Mouse (Mus musculus): ENCODE results near the gene Foxn3. TPM values are rescaled to one million over a fixed set of nuclear protein-coding genes. Genes with fewer than 3 reads are reported as not detected.

Gene Foxn3
- polyA plus RNA-seq, 1 experiment from 2014 or later, result 14.6 TPM

DNA sequence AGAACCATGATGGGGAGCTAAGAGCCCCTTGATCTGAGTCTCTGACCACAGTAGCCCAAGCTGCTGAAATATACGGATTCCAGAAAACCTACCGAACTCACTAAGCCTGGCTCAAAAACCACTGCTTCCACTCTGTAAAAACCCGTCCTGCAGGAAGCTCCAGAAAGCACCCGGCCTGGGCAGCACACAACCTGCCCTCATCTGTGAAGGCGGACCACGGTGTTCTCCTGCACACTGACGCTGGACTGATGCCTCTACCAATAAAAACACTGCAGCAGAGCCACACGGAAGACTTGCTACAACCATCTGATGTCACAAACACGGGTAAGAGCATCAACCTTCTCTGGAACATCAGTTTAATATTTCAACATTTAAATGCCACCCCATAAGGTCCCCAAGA is 227.8 kb downstream of the Foxn3 start:
- H3K79me2 ChIP-seq (ENCODE audit: inconsistent target), result no peaks in the 10 kb centered on the region
- H3K36me3 ChIP-seq (ENCODE audit: inconsistent target), result no peaks in the 10 kb centered on the region
- 96% methylated on average over 9 of the region's 9 CpGs for WGBS (ENCODE audit: missing documents)
- H3K27ac ChIP-seq, result no peak overlapping the region
- no peak overlapping the region for H3K4me3 ChIP-seq (ENCODE audit: inconsistent target)

DNA sequence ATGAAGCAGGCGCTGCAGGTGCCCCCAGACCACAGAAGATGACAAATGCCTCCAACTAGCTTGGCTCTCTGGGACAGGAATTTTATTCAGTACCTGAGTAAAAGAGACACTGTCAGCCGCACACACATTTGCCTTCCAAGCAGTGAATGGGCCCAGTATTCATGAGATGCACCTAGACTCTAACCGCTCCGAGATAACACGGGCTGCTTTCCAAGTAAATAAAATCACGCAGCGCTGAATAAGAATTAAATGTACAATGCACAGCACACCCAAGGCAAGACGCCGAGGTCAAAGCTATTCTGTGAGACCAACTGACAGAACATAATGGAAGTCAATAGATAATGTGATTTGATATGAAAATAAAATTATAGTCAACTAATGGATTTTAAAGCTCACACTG is 229.4 kb downstream of the Foxn3 start:
- WGBS (ENCODE audit: missing documents), result 97% methylated on average over 9 of the region's 9 CpGs
- no peak overlapping the region for H3K4me3 ChIP-seq (ENCODE audit: inconsistent target)

DNA sequence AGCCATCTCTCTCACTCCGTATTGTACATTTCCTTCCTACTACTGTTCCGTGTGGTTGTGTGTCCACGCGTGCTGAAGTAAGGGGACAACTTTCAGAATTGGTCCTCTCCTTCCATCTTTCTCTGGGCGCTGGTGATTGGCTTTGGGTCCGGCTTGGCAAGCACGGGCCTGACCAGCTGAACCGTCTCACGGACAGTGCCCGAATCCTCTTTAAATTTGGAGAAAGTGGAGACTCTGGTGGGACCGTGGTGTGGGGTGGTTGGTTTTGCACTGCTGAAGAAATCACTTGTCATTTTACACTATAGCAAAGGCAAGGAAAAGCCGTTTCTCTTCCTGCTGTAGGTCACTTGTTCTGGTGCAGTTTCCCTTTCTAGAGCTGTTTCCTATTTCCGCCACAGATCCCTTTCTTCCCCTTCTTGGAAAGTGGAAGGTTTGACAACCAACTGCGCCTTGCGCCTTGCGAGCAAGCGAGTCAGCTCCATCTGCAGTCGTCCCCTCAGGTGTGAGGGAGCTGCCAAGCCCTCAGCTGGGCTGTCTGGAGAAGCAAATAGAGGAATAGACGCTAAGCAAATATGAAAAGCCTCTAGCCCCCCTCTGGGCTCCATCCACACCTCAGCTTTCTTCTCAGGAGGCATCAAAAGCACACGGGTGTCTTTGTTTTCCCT is 229.9 kb downstream of the Foxn3 start:
- Histone ChIP-seq H3K36me3 (ENCODE audit: inconsistent target) (no peaks in the 10 kb centered on the region), H3K27ac (no peak overlapping the region)
- 86% methylated on average over 20 of the region's 20 CpGs for WGBS (ENCODE audit: missing documents)

More for the DNA sequence above, 229.4 kb downstream of the Foxn3 start:
- no peak overlapping the region for H3K27ac ChIP-seq
- no peaks in the 10 kb centered on the region for H3K79me2 ChIP-seq (ENCODE audit: inconsistent target)
- H3K36me3 ChIP-seq (ENCODE audit: inconsistent target), result no peaks in the 10 kb centered on the region

DNA sequence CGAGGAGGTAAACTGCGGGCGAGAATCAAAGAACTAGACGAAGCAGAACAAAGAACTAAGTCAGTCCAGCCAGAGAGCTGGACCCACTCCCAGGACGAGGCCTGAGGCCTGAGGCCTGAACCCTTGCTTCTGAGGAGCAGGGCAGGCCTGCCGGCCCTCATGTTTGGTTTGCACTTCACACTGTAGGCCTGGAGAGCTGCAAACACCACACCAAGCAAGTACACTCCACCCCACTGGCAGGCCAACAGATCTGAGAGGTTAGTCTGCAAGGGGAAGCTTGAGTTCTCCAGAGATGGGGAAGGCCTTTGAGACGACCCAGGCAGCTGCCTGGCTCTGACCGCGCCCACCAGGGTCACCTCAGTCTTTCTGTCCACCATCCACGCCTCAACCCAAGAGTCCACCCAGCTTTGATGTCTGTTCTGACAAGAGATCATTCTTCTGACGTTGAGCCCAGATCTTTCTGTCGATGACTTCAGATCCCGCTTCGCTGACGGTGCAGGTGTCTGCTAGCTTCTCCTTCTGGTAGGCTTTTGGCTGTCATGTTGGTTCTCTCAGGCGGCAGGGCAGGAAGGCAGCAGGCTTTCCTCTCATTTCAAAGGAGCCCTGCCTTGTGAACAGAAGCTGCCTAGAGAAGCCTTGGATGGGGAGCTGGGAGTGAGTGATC is 231.1 kb downstream of the Foxn3 start:
- WGBS (ENCODE audit: missing documents), result 92% methylated on average over 16 of the region's 16 CpGs
- no peak overlapping the region for H3K27ac ChIP-seq

More for the DNA sequence above, 229.9 kb downstream of the Foxn3 start:
- Histone ChIP-seq H3K79me2 (ENCODE audit: inconsistent target) (no peaks in the 10 kb centered on the region), H3K4me3 (ENCODE audit: inconsistent target) (no peak overlapping the region)

DNA sequence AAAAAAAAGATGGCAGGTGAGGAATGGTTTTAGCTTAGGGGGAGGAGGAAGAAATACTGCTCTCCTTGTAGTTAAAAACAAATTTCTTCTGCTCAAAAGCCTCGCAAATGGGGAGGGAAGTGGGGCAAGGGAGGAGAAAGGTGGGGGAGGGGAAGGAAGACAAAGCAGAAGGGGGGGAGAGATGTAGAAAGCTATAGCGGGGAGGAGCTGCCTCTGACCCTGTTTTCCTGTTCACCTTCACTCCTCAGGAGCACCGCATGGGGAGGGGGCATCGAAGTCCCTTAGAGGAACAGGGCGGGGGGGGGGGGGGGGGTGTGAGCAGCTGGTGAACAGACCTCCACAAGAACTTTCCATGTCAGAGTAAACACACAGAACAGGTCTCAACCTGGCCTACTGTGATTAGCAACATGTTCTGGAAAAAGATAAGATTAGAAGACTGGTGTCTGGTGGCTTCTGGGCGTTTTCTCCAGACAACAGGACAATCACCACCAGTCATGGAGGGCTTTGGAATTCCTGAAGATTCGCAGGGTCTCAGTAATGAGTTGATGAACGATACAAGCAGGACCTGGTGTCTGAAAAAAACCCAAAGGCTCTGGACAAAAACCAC is 231.9 kb downstream of the Foxn3 start:
- 86% methylated on average over 7 of the region's 8 CpGs for WGBS (ENCODE audit: missing documents)
- H3K36me3 ChIP-seq (ENCODE audit: inconsistent target), result no peaks in the 10 kb centered on the region
- no peak overlapping the region for H3K4me3 ChIP-seq (ENCODE audit: inconsistent target)
- H3K27ac ChIP-seq, result no peak overlapping the region
- H3K79me2 ChIP-seq (ENCODE audit: inconsistent target), result no peaks in the 10 kb centered on the region

More for the DNA sequence above, 231.1 kb downstream of the Foxn3 start:
- H3K36me3 ChIP-seq (ENCODE audit: inconsistent target), result no peaks in the 10 kb centered on the region
- H3K79me2 ChIP-seq (ENCODE audit: inconsistent target), result no peaks in the 10 kb centered on the region
- H3K4me3 ChIP-seq (ENCODE audit: inconsistent target), result no peak overlapping the region

DNA sequence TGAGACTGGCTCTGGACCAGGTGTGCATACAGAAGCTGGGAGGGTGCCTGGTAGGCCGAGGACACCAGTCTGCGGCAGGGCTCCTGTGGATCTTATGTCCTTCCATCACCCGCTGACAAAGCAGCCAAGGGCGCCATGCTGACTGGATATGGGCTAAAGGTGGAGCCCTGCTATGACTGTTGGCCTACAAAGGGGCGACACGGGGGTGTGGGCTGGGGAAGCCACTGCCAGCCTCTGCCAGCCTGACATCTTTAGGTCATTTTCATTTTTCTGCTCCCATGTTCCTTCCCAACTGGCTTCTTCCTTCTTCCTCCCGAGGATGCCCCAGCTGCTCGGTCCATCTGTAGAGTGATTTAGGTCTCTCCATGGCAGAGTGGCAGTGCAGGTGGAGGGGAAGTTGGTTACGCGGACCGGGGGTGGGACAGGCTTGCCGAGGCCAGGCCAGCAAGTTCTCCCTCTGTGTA is 232.5 kb downstream of the Foxn3 start:
- whole genome bisulfite sequencing (ENCODE audit: missing documents), result 82% methylated on average over 11 of the region's 12 CpGs
- H3K36me3 ChIP-seq (ENCODE audit: inconsistent target), result no peaks in the 10 kb centered on the region
- H3K27ac ChIP-seq, result no peak overlapping the region
- no peak overlapping the region for H3K4me3 ChIP-seq (ENCODE audit: inconsistent target)
- no peaks in the 10 kb centered on the region for H3K79me2 ChIP-seq (ENCODE audit: inconsistent target)

DNA sequence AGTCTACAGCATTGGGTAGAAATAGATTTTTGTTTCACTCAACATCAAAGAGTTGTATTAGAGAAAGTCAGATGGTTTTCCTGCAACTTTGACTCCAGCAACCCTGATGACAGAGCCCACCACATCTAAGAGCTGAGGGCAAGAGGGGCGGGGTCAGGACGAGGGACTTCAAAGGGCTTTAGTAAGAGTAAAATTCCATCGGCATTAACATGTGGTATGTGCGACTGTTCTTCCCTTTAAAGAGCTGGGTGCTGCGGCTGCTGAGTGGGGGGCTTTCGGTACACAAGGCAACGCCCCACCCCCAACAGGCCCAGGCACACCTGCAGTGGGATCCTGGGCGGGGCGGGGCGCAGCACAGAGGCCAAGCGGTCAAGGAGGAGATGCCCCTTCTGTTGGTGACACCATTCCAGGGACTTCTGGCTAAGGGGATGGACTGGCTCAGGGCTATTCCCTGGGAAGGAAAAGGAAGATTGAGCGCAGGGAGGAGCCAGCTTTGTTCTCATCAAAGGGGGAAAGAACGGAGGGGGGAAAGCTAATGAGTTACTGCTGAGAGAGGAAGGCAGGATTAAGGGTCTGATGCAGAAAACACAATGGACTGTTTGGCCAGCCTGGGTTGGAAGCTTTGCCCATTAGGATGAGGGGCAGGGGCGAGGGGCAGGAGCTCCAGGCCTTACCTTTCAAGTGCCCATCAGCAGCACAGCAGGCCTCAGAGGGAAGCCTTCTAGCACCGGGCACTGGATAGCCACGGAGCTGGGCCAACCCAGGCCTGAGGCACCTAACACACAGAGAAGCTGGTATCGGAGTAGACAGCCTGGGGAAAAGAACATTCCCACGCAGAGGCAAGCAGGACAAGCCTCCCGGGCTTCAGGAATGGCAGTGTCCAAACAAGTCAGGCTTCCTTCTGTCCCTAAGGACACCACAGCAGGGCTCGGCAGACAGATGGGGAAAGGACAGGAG is 233.8 kb downstream of the Foxn3 start:
- no peak overlapping the region for H3K4me3 ChIP-seq (ENCODE audit: inconsistent target)
- H3K36me3 ChIP-seq (ENCODE audit: inconsistent target), result no peaks in the 10 kb centered on the region
- 91% methylated on average over 20 of the region's 20 CpGs for WGBS (ENCODE audit: missing documents)
- no peaks in the 10 kb centered on the region for H3K79me2 ChIP-seq (ENCODE audit: inconsistent target)
- H3K27ac ChIP-seq, result no peak overlapping the region

DNA sequence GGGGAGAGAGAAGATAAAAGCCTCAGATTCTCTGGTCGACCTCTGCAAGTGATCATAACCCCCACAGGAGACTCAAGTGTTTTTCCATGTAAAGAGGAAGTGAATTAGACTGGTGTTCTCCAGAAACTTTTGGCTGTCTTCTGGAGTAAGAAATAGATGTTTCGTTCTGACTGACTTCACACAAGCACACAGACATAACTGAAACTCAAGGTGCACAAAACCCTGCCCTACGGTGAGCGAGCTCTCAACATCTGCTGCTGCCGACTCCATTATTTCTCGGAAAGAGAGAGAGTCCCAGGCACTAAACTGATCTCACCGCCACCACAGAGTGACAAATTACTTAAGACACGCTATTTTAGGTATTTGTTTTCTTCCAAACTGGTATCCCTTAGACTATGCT is 237.2 kb downstream of the Foxn3 start:
- Histone ChIP-seq H3K79me2 (ENCODE audit: inconsistent target) (no peaks in the 10 kb centered on the region), H3K4me3 (ENCODE audit: inconsistent target) (no peak overlapping the region), H3K36me3 (ENCODE audit: inconsistent target) (no peaks in the 10 kb centered on the region), H3K27ac (no peak overlapping the region)
- 44% methylated on average over 8 of the region's 8 CpGs for WGBS (ENCODE audit: missing documents)

DNA sequence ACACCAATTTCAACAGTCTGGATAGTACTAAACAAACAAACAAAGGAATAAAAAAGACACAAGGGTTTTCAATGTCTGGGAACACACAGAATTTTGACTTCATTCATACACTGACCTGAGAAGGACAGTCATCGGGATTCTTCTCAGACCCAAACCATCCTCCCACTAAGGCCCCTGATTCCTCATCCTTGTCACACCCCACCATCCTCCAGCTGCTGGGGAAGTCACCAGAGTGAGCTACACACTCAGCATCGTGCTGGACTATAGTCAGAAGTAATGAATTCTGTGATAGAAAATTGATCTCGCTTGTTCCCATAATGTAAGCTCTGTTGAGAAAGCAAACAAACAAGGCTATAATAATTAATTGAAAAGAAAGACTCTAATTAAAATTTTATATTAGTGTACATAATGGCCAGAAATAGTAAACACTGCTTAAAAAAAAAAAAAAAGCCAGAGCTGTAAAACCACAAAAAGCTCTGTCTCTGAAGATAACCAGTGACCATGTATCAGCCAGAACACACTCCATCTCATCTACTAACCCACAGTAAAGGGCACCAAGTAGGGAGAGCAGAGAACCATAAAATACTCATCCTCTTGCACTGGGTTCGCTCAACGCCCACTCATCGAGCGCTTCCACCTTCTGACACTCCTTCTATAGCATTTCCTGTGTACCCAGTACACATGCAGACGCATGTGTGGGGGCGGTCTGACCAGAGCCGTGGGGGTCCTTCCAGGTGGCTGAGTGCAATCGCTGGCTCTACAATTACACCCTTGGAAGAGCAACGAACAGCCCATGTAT is 241.6 kb downstream of the Foxn3 start:
- 89% methylated on average over 12 of the region's 12 CpGs for WGBS (ENCODE audit: missing documents)
- Histone ChIP-seq H3K4me3 (ENCODE audit: inconsistent target) (no peak overlapping the region), H3K27ac (no peak overlapping the region)

DNA sequence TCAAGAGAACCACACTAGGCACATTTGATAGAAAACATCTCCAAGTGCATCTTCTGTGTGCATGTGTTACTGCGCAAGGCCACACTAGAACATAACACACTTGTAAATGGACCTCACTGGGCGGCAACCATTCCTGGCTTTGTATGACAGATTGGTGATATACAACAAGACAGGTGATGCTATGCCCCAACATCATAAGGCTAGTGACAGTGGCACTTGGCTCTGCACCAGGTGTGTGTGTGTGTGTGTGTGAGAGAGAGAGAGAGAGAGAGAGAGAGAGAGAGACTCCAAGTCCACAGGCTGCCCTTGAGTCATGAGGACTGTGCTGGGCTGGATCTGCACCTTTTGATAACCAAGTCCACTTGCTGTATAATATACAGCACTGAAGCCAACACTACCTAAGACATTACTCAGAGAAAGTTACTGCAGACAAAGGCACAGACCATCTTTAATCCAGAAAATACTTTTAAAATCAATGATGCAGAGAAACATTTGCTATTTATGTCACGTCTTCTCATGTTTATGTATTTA is 242.4 kb downstream of the Foxn3 start:
- H3K27ac ChIP-seq, result no peak overlapping the region
- no peaks in the 10 kb centered on the region for H3K36me3 ChIP-seq (ENCODE audit: inconsistent target)
- H3K79me2 ChIP-seq (ENCODE audit: inconsistent target), result no peaks in the 10 kb centered on the region
- H3K4me3 ChIP-seq (ENCODE audit: inconsistent target), result no peak overlapping the region
- 97% methylated on average over 3 of the region's 3 CpGs for WGBS (ENCODE audit: missing documents)

More for the DNA sequence above, 241.6 kb downstream of the Foxn3 start:
- Histone ChIP-seq H3K79me2 (ENCODE audit: inconsistent target) (no peaks in the 10 kb centered on the region), H3K36me3 (ENCODE audit: inconsistent target) (no peaks in the 10 kb centered on the region)

DNA sequence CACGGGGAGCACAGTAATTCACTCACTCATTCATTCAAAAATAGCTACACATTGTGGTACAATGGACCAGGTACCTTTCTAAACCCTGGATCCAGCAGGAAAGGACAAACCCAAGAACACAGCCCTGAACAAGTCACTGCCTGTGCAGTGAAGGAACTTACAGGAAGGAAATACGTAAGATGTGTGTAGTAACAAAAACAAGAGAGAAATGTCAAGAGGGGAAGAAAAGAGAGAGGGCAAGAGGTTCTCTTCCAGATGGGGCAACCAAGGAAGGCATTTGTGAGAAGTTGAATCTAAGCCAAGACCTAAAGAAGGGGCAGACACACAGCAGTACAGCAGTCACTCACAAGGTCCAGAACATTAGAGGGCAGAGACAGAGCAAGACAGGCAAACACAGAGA is 243.5 kb downstream of the Foxn3 start:
- no peak overlapping the region for H3K4me3 ChIP-seq (ENCODE audit: inconsistent target)
- 62% methylated on average over 2 of the region's 2 CpGs for WGBS (ENCODE audit: missing documents)
- no peak overlapping the region for H3K27ac ChIP-seq

DNA sequence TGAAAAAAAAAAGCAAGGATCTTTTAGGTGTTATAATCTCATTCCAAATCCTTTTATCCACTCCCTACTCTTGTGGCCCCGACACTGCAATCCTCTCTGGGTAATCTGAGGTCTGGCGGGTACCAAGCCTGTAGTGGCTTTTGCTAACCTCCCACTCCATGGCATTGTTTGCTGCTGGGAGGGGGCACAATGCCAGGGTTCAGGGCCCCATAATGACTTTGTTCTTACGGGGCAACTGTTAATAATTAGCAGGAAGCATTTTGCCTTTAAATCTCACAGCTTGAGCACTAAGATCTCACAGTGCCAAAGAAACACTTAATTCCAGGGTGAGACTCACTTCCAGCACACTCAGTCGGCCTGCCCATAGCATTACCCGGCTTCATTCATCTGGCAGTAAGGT is 244.2 kb downstream of the Foxn3 start:
- Histone ChIP-seq H3K36me3 (ENCODE audit: inconsistent target) (no peaks in the 10 kb centered on the region), H3K79me2 (ENCODE audit: inconsistent target) (no peaks in the 10 kb centered on the region), H3K4me3 (ENCODE audit: inconsistent target) (no peak overlapping the region), H3K27ac (no peak overlapping the region)
- 92% methylated on average over 5 of the region's 5 CpGs for WGBS (ENCODE audit: missing documents)

More for the DNA sequence above, 243.5 kb downstream of the Foxn3 start:
- no peaks in the 10 kb centered on the region for H3K36me3 ChIP-seq (ENCODE audit: inconsistent target)
- H3K79me2 ChIP-seq (ENCODE audit: inconsistent target), result no peaks in the 10 kb centered on the region

DNA sequence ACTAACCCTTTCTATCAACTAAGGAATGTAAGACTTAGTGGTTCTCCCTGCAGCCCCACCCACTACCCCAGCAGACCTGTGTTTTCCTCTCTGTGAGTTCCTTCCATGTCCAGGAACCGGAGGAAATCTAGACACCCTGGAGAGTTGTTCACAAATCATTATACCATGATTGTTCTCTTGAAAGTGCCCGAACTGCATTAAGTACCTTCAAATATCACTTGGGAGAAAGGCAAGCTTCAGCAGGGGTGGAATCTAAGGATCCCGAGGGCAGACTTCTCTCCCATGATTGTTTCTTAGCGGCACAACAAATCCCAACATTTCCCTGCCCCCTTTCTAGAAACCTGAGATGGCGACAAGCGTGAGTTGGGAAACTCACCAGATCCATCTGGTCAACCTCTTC is 247.5 kb downstream of the Foxn3 start:
- WGBS (ENCODE audit: missing documents), result 100% methylated on average over 6 of the region's 6 CpGs
- H3K36me3 ChIP-seq (ENCODE audit: inconsistent target), result no peaks in the 10 kb centered on the region
- H3K4me3 ChIP-seq (ENCODE audit: inconsistent target), result no peak overlapping the region
- H3K27ac ChIP-seq, result no peak overlapping the region
- no peaks in the 10 kb centered on the region for H3K79me2 ChIP-seq (ENCODE audit: inconsistent target)

Data from macrophage (primary cell).